Mouse (Mus musculus): ENCODE results near the gene Cela1.

Cela1 gene

DNA sequence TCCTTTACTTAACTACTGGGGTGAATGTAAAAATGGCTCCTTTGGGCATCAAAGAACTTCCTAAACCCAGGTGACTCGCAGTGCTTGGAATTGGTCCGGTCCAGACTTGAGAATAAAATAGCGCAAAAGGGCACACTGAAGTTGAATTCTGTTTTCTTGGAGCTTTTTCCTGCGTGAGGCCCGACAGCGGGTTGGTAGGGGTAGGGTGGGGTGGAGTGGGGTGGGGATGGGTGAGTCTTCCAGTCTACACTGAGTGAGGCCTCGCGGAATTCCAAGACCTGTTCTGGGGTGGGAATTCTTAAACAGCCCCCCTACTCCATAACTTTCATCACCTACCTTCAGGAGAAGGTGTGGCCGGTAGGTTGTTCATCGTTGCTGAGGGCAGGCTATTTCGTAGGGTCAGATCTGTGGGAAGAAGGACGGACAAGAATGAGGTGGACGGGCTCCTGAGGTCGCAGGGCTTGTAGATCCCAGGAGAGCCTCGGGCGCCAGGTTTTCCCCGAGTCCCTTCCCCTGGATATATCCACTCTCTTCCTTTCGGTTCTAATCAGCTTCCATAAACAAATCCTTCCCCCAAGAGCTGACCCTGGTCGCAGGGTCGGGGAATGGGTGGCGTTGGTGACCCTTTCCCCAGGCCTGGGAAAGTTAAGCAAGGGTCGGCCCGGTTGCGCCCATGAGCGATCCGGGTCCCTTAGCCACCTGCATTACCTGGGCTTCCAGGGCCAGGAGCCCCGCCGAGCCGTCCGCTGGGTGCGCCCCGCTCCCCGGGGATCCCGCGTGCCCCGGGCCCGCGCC lies 51.7 kb downstream of the Cela1 start:
- DNase-seq (ENCODE audit: low spot score) = no peak

DNA sequence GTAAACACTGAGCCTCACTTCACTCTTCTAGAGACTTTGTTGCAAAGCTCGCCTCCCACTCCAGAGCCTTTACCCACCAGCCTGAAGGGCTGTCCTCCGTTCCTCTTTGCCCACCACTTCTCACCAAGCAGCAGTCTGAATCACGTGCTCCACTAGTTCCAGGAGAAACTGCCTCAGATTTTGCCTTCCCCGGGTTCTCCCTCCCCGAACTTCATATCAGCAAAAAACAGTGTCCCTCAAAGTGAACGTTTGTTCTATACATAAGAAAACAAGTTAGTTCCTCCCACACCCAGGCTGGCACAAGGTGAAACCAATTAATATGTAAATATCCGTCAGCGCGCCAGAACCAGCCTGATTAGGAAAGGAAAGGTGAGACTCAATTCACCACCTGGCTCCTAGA lies 52.5 kb downstream of the Cela1 start:
- no peak for DNase-seq (ENCODE audit: low spot score)

DNA sequence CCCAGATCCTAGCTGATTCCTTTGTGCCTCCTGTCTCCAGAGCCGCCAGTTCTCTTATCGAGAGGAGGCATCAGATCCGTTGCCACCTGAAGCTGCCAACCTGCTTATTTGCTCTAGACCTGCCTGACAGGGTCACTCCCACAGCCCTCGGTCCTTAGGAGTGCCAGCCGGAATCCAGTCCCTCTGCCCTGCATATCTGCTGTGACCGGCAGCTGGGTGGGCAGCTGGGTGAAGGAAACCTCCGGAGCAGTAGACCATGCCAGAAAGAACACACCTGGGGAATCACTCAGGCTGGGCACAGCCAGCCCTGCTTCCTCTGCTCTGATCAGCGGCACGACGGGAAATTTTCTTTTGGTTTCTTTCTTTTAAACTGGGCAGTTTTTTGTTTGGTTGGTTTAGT lies 54.4 kb downstream of the Cela1 start:
- DNase-seq (ENCODE audit: low spot score) = peak; percentile 39

DNA sequence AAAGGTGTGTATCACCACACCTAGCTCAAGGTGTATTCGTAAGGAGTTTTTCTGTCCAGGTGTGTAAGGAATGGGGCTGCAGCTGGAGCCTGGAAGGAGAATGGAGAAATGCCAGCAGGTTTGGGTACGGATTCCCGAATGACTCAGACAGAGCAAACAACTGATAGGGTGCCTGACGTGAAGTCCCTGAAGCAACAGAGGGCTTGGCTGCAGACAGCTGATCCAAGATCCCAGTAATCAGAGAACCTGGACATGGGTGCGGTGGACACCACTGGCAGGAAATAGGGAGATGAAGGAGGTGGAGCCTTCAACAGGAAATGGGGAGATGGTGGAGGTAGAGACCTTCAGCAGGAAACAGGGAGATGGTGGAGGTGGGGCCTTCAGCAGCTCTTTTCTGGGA lies 55.4 kb downstream of the Cela1 start:
- no peak for DNase-seq (ENCODE audit: low spot score)

DNA sequence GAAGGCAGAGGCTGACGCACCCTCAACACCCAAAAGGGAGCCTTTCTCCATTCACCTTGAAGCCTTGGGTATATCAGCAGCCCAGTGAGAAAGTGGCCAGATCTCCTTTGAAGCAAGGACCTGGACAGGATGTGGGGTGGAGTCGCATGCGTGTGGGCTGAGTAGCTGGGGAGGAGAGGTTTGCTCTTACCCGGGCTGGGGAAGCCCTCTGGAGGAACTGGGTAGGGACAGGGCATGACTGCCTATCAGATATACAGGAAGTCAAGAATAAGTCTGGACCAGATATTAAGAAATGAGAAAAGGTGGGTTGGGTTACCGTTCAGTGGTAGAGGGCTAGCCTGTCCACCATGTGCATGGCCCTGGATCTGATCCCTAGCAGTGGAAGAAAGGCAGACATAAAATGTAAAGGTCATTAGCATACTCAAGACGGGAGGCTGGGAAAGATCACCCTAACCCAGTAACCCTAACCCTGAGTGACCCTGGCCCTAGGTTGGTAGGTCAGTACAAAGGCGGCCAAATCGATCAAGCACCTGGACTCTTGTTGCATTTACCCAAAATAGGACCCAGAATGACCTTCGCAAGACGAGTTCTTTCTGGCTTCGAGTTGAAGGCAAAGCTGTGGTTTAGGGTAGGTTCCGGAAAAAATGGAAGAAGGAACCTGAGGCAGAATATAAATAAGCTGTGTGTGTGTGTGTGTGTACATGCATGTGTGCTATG lies 56.1 kb downstream of the Cela1 start:
- DNase-seq (ENCODE audit: low spot score) = no peak

DNA sequence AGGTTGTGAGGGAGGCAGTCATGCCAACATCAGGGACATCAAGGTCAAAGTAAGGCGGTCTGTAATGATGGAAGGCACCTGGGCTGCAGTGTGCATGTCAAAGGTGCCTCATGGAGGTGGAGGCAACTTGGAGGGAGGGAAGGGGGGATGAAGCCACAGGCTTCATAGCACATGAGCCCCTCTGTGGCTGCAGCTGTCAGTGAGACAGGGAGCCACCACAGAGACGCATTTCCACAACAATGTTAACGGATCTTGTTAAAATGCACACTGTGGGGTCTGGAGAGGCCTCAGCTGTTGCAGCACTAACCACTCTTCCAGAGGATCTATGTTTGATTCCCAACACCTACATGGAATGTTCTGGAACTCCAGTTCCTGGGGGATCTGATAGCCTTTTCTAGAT lies 57.6 kb downstream of the Cela1 start:
- DNase-seq (ENCODE audit: low spot score) = no peak

DNA sequence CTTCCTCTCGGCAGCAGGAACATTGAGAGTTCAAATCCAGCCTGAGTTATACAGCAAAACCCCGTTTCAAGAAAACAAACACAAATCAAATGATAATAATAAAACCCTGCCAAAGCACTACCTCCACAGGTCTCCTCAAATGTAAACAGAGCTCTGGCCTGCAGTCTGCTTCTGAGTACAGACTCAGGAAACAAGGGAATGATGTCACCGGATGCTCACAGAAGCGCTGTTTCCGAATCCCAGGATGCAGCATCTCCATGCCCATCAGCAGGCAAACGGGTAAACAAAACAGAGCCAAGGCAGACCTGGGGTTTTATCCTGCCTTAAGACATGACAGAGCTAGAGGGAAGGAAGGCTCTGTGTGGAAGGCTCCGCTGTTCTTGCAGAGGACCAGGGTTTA lies 58.9 kb downstream of the Cela1 start:
- no peak for DNase-seq (ENCODE audit: low spot score)

DNA sequence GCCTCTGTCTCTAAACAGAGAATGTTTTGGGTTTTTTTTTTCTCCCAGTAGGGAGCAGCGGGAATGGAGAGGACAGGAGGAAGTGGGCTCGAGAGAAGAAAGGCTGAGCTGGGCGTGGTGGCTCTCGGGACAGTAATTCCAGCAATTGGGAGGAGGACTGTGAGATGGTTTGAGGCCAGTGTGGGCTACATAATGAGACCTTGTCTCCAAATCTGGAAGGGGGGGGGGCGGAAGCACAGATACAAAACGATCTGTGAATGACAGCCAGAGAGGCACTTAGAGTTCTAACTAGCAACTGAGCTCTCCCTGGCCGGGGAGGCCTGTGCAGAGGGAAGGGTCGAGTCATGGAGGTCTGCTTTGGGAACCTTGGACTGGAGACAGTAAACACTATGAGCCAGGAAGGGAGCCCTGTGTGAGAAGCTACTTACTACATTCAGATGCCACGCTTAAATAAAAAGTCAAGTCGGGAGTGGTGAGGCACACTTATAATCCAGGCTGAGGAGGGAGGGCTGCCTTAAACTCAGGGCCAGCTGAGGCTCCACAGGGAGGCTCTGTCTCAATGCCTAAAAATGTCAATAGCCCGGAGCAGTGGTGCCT lies 59.8 kb downstream of the Cela1 start:
- DNase-seq (ENCODE audit: low spot score) = no peak

DNA sequence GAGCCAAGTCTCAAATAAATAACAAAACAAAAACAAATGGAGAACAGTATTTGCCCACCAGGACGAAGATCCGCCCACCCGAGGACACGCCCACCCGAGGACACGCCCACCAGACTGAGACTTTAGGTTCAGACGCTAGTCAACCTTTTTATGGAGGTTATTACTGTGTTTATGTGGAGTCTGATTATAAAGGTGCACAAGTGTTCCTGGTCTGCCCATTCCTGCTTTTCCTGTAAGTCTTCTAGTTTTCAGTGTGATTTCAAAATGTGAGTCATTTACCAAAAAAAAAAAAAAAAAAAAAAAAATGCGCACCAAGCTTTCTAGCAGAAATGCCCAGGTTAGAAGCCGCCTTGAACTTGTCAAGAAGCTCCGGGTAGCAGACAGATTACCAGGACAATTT lies 60.4 kb downstream of the Cela1 start:
- no peak for DNase-seq (ENCODE audit: low spot score)

DNA sequence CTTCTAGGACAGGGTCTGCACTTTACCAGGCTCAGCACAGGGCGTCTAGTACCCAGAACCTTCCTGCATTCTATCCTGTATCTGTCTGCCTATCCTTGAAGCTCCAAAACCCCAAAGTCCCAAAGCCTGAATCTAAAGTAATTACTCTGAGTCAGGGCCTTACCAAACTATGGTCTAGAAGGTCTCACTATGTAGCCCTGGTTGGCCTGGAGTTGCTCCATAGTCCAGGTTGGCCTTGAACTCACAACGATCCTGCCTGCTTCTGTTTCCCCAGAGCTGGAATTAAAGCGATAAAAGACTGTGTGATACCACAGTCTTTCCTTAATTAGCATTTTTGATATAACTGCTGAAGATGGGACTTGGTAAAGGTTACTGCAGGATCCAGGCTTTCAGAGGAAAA lies 63.3 kb downstream of the Cela1 start:
- no peak for DNase-seq (ENCODE audit: low spot score)
